Mouse (Mus musculus) ES-E14 (cell line): Measurements from ENCODE around the gene Daam1. TPM values are rescaled to one million over a fixed set of nuclear protein-coding genes. Genes with fewer than 3 reads are reported as not detected.

Experiments used
- DNase-seq: peaks from one replicate; pipeline ENCODE4 v3.0.0-alpha.2; 2013; ENCODE audit warnings: low read depth, low spot score
- H3K27ac ChIP-seq: 2 replicates; pipeline ENCODE4 v1.5.1; 2012; ENCODE audit warnings: low read depth, mild to moderate bottlenecking, low read length, moderate library complexity, mixed read lengths; ENCODE audit not compliant: poor library complexity, insufficient read depth, severe bottlenecking
- H3K36me3 ChIP-seq: 2 replicates; pipeline ENCODE4 v1.6.1; 2012; ENCODE audit warnings: mild to moderate bottlenecking, low read length, moderate library complexity, mixed read lengths; ENCODE audit not compliant: control insufficient read depth, poor library complexity, insufficient read depth, severe bottlenecking
- H3K4me1 ChIP-seq, 2 experiments: fragments of 150-350 bp in 1 of 2; sonication (generic) in 1 of 2; 2 replicates each; pipeline ENCODE4 v1.6.1; 2012; ENCODE audit warnings: low read length in 2 of 2, mild to moderate bottlenecking in 1 of 2, mixed read lengths in 1 of 2; ENCODE audit not compliant: control insufficient read depth in 2 of 2, insufficient read depth in 2 of 2, poor library complexity in 1 of 2
- H3K4me3 ChIP-seq, 2 experiments: fragments of 150-350 bp in 1 of 2; sonication (generic) in 1 of 2; 2 replicates each; pipeline ENCODE4 v1.5.1; 2012; ENCODE audit warnings: low read length in 2 of 2, low read depth in 1 of 2, mild to moderate bottlenecking in 1 of 2, mixed read lengths in 1 of 2; ENCODE audit not compliant: insufficient read depth in 1 of 2, poor library complexity in 1 of 2, severe bottlenecking in 1 of 2
- H3K9ac ChIP-seq: 2 replicates; pipeline ENCODE4 v1.6.1; 2012; ENCODE audit warnings: low read depth, mild to moderate bottlenecking, low read length, mixed read lengths; ENCODE audit not compliant: poor library complexity, insufficient read depth, severe bottlenecking
- H3K9me3 ChIP-seq: fragments of 150-350 bp; sonication (generic); 2 replicates; pipeline ENCODE4 v1.6.1; 2012; ENCODE audit warnings: low read depth, mild to moderate bottlenecking, low read length; ENCODE audit not compliant: control insufficient read depth, insufficient read depth
- CHD2 ChIP-seq: IDR thresholded peaks from 2 replicates; pipeline ENCODE4 v1.6.1; 2014; ENCODE audit warnings: mild to moderate bottlenecking, low read depth, low read length, inconsistent platforms
- HCFC1 ChIP-seq: IDR thresholded peaks from 2 replicates; pipeline ENCODE4 v1.6.1; 2012; ENCODE audit warnings: low read length, inconsistent platforms, borderline replicate concordance; ENCODE audit not compliant: insufficient read depth
- MAFK ChIP-seq: IDR thresholded peaks from 2 replicates; pipeline ENCODE4 v1.6.1; 2014; ENCODE audit warnings: mild to moderate bottlenecking, low read depth, low read length, inconsistent platforms; ENCODE audit not compliant: insufficient read depth
- ZC3H11A ChIP-seq: IDR thresholded peaks from 2 replicates; pipeline ENCODE4 v1.6.1; 2012; ENCODE audit warnings: low read depth, mild to moderate bottlenecking, inconsistent platforms, low read length, borderline replicate concordance
- ZNF384 ChIP-seq: IDR thresholded peaks from 2 replicates; pipeline ENCODE4 v1.6.1; 2012; ENCODE audit warnings: low read depth, low read length, inconsistent platforms
- in situ Hi-C, 2 experiments: fragments of 600-800 bp; cut with MboI; formaldehyde crosslinking; loops; one replicate each; pipeline ENCODE4 v1.15.1; 2025; ENCODE audit warnings: low sequenced_read_pairs in 2 of 2, inconsistent platforms in 1 of 2; ENCODE audit not compliant: unreplicated experiment in 2 of 2
- total RNA-seq: library from RNA; depleted of rRNA; stranded (reverse); fragments of 300-350 nt; gene quantifications from 2 replicates; pipeline ENCODE4 v1.2.3, GENCODE M21; 2012

The Daam1 gene
- total RNA-seq, 1 experiment, result 15.8 TPM

- Histone ChIP-seq H3K9me3 (no peaks in the 10 kb centered on the region), H3K27ac (no peak overlapping the region), H3K36me3 (no peaks in the 10 kb centered on the region), H3K9ac (no peak overlapping the region), H3K4me3 (no peak overlapping the region), H3K4me1 (peaks cover 0 to 2% of the 10 kb centered on the region in 2 experiments; a peak in 1 of 4 replicates)
- TF ChIP-seq ZNF384 (no peak), CHD2 (no peak)
- in situ Hi-C loops, result no loop called here
- DNase-seq, result no peak
Observed at GRCm38 (mm10) chr12:72005307-72005706, 174.4 kb downstream of the Daam1 start.

GRCm38 (mm10) chr12:72007656-72008055, 176.8 kb downstream of the Daam1 start:
- H3K36me3 ChIP-seq, result no peaks in the 10 kb centered on the region
- no peak overlapping the region for H3K9ac ChIP-seq
- no peak overlapping the region for H3K27ac ChIP-seq
- in situ Hi-C loops, result no loop called here
- H3K4me3 ChIP-seq, result 0 out of 4 replicates have a peak overlapping the region, but pooled peaks of 1 of the 2 experiments have one; percentile 21
- TF ChIP-seq HCFC1 (no peak), MAFK (no peak), ZNF384 (no peak), CHD2 (no peak)
- peaks cover 2 to 8% of the 10 kb centered on the region in 2 experiments; a peak in 2 of 4 replicates for H3K4me1 ChIP-seq
- no peaks in the 10 kb centered on the region for H3K9me3 ChIP-seq
- DNase-seq, result peak; percentile 42

DNA sequence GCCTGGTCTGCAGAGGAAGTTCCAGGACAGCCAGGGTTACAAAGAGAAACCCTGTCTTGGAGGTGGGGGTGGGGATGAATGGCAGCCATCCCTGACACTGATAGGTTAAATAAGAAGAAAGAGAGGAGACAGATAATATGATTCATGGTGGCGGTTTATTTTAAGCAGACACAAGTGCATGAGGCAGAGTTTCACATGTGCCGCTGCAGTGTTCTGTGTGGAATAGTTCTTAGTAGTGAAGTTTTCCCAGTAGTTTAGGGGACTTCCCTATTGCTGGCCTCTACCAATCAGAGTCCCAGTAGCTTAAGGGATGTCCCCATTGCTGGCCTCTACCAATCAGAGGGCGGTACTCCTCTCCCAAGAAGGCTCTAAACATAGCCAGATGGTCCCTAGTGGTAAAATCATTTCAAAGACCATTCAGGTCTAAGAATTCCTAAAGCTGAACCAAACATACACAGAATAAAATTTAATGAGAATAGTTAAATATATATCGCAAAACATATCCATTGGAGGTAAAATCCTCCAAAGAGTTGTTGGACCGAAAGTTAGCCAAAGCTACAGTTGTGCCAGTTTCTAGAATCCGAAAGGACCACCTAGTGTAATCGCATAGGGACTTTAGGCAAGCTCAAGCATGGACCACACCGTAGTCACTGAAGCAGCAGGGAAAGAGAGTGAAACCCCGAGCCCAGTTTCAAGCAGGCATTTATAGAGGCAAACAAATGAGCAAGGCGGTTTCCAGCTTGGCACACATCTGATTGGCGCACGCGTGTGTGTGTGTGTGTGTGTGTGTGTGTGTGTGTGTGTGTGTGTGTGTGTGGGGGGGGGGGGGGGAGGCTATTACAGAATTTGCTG, 178.4 kb downstream of the Daam1 start:
- Histone ChIP-seq H3K4me3 (no peak overlapping the region), H3K9me3 (no peaks in the 10 kb centered on the region), H3K36me3 (no peaks in the 10 kb centered on the region), H3K4me1 (peaks cover 2 to 8% of the 10 kb centered on the region in 2 experiments; a peak in 2 of 4 replicates), H3K9ac (no peak overlapping the region), H3K27ac (no peak overlapping the region)
- TF ChIP-seq CHD2, result no peak
- TF ChIP-seq ZC3H11A, result no peak
- no peak for TF ChIP-seq HCFC1
- TF ChIP-seq ZNF384, result no peak
- no peak for TF ChIP-seq MAFK
- in situ Hi-C loops, result no loop called here
- no peak for DNase-seq

DNA sequence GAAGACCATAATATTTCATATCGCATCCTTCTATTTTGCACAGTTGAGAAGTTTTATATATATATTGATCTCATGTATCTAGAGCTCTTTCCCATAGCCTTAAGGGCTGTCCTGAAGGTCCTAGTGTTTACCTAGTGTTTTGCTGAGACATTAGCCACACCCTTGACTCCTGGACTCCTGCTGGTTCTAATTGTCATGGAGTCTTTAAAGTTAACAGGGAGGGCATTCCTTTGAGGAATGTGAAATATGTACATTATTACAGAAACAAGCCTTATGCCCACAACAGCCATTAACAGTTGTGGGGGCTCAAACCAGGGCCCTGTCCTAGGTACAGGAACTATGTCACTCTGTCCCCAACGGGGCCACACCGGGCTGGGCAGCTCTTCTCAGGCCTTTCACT, 180.5 kb downstream of the Daam1 start:
- peak; percentile 65 for DNase-seq
- Histone ChIP-seq H3K36me3 (no peaks in the 10 kb centered on the region), H3K4me3 (no peak overlapping the region), H3K4me1 (peaks cover 2 to 8% of the 10 kb centered on the region in 2 experiments; a peak in 2 of 4 replicates), H3K9me3 (no peaks in the 10 kb centered on the region), H3K9ac (no peak overlapping the region), H3K27ac (0 out of 2 replicates have a peak overlapping the region, but pooled peaks have one; percentile 18)
- in situ Hi-C loops, result no loop called here
- TF ChIP-seq ZNF384 (no peak), HCFC1 (no peak), ZC3H11A (no peak), CHD2 (no peak; the same call in 1 of the 2 replicates)

DNA sequence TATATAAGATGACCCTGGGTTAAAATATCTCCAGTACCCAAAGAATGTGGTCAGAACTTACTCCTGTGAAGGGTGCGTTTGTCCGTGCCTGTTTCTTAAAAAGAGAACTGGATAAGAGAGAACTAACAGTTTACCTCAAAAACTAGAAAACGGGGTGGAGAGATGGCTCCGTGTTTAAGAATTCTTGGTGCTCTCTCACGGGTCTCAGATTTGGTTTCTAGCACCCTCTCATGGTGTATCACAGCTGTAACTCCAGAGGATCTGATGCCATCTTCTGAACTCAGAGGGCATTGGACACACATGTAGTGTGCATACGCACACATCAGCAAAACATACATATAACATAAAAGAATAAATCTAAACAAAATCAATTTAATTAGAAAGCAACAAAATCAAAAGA, 181.2 kb downstream of the Daam1 start:
- Histone ChIP-seq H3K4me3 (no peak overlapping the region), H3K27ac (no peak overlapping the region), H3K9me3 (no peaks in the 10 kb centered on the region), H3K9ac (no peak overlapping the region), H3K4me1 (peaks cover 2 to 8% of the 10 kb centered on the region in 2 experiments; a peak in 2 of 4 replicates), H3K36me3 (no peaks in the 10 kb centered on the region)
- no peak for TF ChIP-seq MAFK
- no peak for TF ChIP-seq CHD2
- TF ChIP-seq ZC3H11A, result 0 out of 2 replicates have a peak, but pooled peaks have one; percentile 10
- TF ChIP-seq HCFC1, result no peak
- TF ChIP-seq ZNF384, result no peak
- DNase-seq, result no peak
- in situ Hi-C loops, result no loop called here
